Mouse (Mus musculus): ENCODE measurements around the gene Gm44965. TPM values are rescaled to one million over a fixed set of nuclear protein-coding genes. Genes with fewer than 3 reads are reported as not detected.
A peak's percentile ranks its signal among the peaks of the same experiment; 100 is the strongest.

Gene Gm44965
- polyA plus RNA-seq, 1 experiment from 2014 or later = not detected

DNA sequence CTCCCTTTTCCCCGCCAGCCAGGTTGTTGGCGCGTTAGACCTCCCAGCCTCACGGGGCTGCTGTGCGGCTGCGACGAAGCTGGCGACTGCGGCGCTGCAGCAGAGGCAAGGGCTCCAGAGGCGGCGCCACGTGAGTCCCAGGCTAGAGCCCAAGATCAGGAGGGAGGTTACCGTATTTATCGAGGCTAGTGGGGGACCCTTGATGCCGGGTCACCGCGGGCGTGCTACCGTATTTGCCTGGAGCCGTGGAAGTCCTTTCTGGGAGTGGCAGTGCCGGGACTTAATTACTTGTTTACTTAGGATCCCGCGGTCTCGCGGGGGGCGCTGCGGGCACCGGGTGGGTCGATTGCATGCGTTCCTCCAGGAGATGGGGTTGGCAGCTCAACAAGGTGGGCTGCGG is 33.2 kb downstream of the Gm44965 start:
- no peak overlapping the region for H3K27ac ChIP-seq
- H3K27me3 ChIP-seq = peaks cover 23% of the 10 kb centered on the region
- peak overlapping the region; percentile 56 for H3K4me3 ChIP-seq
- H3K9me3 ChIP-seq (replicated peaks) = no peaks in the 10 kb centered on the region
- H3K4me1 ChIP-seq (replicated peaks) = peaks cover 24% of the 10 kb centered on the region
- ATAC-seq (replicated peaks; ENCODE audit: insufficient number of reproducible peaks, insufficient read depth, low FRiP score, low read depth) = 0 out of 2 replicates have a peak, but pooled peaks have one; percentile 24
- WGBS = under 1% methylated on average over 32 of the region's 32 CpGs
- peak overlapping the region; percentile 54 for H3K9ac ChIP-seq
- no peaks in the 10 kb centered on the region for H3K36me3 ChIP-seq
- H3K4me2 ChIP-seq = peak overlapping the region; percentile 93

DNA sequence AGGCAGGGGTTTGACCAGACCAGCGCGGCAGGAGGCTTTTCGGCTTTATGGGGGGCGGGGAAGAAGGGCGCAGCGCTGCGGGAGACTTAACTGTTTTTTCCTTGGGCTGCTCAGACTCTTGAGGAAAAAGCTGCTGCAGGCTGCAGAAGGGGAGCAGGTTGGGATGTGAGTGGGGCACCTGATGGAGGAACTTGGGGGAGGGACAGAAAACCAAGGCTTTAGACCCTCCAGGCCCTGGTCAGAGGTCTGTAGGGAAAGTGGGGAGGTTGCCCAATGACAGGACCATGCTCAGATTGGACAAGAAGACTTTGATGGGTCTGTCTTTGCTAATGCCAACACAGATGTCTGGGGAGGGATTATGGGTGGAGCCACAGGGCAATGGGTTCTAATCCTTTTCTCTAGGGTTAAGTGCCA is 33.8 kb downstream of the Gm44965 start:
- Histone ChIP-seq H3K27ac (no peak overlapping the region), H3K9me3 (replicated peaks) (no peaks in the 10 kb centered on the region), H3K9ac (peak overlapping the region; percentile 54; the same call in 1 of the 2 replicates), H3K27me3 (peaks cover 23% of the 10 kb centered on the region), H3K4me3 (peak overlapping the region; percentile 56), H3K4me1 (replicated peaks) (peaks cover 24% of the 10 kb centered on the region), H3K36me3 (no peaks in the 10 kb centered on the region), H3K4me2 (peak overlapping the region; percentile 93)
- no peak for ATAC-seq (replicated peaks; ENCODE audit: insufficient number of reproducible peaks, insufficient read depth, low FRiP score, low read depth)
- 6% methylated on average over 7 of the region's 7 CpGs for WGBS

DNA sequence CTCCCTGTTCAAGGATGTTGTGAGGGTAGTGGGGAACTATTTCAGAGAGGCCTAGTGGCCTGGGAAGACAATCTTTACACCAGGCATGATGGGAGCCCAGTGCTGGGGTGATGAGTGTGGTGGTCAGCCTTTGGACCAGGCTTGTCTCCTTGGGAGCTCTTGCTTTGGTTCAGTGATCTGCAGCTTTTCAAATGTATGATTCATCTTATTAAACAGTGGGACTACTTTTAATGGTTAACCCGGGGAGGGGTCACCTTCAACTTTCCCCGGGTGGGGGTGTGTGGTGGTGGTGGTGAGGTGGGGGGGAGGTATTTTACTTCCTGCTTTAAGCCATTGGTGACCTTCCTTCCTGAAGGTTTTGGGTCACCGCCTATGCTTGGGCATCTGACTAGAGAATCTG is 34.6 kb downstream of the Gm44965 start:
- Histone ChIP-seq H3K9me3 (replicated peaks) (no peaks in the 10 kb centered on the region), H3K4me1 (replicated peaks) (peaks cover 24% of the 10 kb centered on the region), H3K27me3 (peaks cover 23% of the 10 kb centered on the region), H3K36me3 (no peaks in the 10 kb centered on the region), H3K4me3 (no peak overlapping the region; the same call in 1 of the 2 replicates), H3K27ac (no peak overlapping the region), H3K4me2 (no peak overlapping the region), H3K9ac (no peak overlapping the region)
- ATAC-seq (replicated peaks; ENCODE audit: insufficient number of reproducible peaks, insufficient read depth, low FRiP score, low read depth) = no peak
- WGBS = 75% methylated on average over 3 of the region's 3 CpGs

DNA sequence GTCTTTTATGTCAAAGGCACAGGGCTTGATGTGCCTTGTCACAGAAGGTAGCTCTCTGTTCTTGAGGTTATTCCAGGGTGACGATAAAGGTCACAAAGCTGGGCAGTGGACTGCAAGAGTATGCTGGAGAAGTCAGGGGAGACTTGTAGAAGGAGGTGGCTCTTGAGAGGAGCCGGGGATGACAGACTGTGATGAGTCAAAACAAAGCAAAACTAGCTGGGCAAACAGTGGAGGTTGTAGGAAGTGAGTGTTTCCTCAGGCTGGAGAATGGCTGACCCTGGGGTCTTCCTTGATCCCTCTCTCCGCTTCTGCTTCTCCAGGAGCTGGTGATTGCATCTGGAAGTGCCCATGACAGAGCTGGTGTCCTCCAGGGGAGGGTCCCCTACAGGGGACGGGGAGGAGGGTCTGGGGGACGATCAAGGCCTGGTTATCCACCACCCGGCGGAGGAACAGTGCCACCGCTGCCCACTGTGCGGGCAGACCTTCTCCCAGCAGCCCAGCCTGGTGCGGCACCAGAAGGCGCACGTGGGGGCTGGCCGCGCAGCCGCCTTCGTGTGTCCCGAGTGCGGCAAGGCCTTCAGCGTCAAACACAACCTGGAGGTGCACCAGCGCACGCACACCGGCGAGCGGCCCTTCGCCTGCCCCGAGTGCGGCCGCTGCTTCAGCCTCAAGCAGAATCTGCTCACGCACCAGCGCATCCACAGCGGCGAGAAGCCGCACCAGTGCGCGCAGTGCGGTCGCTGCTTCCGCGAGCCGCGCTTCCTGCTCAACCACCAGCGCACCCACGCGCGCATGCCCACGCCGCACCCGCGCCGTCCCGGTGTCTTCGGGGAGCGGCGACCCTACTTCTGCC is 35.3 kb downstream of the Gm44965 start:
- Histone ChIP-seq H3K27me3 (peaks cover 23% of the 10 kb centered on the region), H3K9me3 (replicated peaks) (no peaks in the 10 kb centered on the region), H3K27ac (no peak overlapping the region), H3K9ac (peak overlapping the region; percentile 43), H3K4me2 (peak overlapping the region; percentile 88), H3K36me3 (no peaks in the 10 kb centered on the region), H3K4me1 (replicated peaks) (peaks cover 24% of the 10 kb centered on the region), H3K4me3 (peak overlapping the region; percentile 46)
- 9% methylated on average over 54 of the region's 54 CpGs for WGBS
- ATAC-seq (replicated peaks; ENCODE audit: insufficient number of reproducible peaks, insufficient read depth, low FRiP score, low read depth) = peak; percentile 14

DNA sequence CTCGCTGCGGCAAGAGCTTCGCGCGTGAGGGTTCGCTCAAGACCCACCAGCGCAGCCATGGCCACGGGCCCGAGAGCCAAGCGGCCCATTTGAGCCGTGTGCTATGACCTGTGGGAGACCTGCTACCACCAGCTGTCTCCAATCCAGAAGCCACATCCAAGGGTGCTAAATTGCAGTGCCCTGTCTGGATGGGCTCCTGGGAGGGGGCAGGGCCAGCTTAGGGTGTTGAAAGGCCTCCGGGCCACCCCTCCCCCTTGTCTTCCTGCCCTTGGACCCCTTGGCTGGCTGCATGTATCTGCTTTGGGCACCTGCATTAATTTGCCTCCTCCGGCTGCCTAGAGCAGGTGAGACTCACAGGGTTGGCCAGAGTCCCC is 35.9 kb downstream of the Gm44965 start:
- Histone ChIP-seq H3K4me1 (replicated peaks) (peaks cover 24% of the 10 kb centered on the region), H3K4me2 (peak overlapping the region; percentile 88), H3K36me3 (no peaks in the 10 kb centered on the region), H3K27me3 (peaks cover 23% of the 10 kb centered on the region), H3K4me3 (peak overlapping the region; percentile 46), H3K27ac (no peak overlapping the region), H3K9ac (peak overlapping the region; percentile 43), H3K9me3 (replicated peaks) (no peaks in the 10 kb centered on the region)
- 21% methylated on average over 13 of the region's 13 CpGs for WGBS
- no peak for ATAC-seq (replicated peaks; ENCODE audit: insufficient number of reproducible peaks, insufficient read depth, low FRiP score, low read depth)

DNA sequence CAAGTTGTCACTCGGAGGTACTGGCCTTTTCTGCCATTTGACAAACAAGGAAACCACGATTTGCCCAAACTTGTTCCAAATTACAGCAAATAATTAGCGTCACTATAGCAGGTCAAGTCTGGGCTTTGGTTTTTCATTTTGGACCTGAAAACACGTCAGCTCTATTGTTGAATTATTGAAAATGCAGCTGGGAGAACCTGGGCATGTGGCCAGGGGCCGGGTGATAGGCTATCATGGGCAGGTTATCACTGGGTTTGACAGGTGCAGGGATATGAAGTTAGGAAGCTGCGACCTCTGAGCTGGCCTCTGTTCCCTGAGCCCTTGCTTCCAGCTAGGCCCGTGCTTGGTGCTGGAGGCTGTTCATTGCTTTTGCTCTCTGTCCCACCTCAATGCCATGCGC is 37.1 kb downstream of the Gm44965 start:
- Histone ChIP-seq H3K36me3 (no peaks in the 10 kb centered on the region), H3K9me3 (replicated peaks) (no peaks in the 10 kb centered on the region), H3K9ac (no peak overlapping the region), H3K4me3 (no peak overlapping the region), H3K27me3 (peaks cover 23% of the 10 kb centered on the region), H3K4me1 (replicated peaks) (peaks cover 24% of the 10 kb centered on the region), H3K27ac (no peak overlapping the region), H3K4me2 (no peak overlapping the region)
- 76% methylated on average over 8 of the region's 8 CpGs for WGBS
- ATAC-seq (replicated peaks; ENCODE audit: insufficient number of reproducible peaks, insufficient read depth, low FRiP score, low read depth) = no peak

DNA sequence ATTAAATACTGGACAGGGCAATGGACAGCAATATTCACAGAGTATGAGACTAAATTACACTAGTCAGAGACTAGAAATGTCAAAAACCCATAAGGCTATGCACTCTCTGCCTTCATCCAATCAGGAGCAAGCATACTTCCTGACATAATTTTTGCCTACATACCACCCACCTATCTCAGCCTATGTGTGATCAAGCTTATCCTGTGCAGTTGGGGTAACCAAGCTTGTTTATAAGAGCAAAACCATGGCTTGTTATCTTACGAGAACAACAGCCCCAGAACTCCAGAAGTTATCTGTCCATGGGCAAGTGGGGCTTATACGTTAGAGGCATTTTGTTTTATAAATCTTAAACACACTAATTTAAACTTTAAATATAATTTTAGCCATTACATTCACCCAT is 41.4 kb downstream of the Gm44965 start:
- Histone ChIP-seq H3K4me2 (no peak overlapping the region), H3K9ac (no peak overlapping the region), H3K4me1 (replicated peaks) (peaks cover 10% of the 10 kb centered on the region), H3K27ac (no peak overlapping the region), H3K27me3 (peaks cover 4% of the 10 kb centered on the region; the same call in 1 of the 2 replicates), H3K36me3 (no peaks in the 10 kb centered on the region), H3K9me3 (replicated peaks) (no peaks in the 10 kb centered on the region), H3K4me3 (no peak overlapping the region)
- WGBS = 77% methylated on average over 2 of the region's 2 CpGs
- no peak for ATAC-seq (replicated peaks; ENCODE audit: insufficient number of reproducible peaks, insufficient read depth, low FRiP score, low read depth)

DNA sequence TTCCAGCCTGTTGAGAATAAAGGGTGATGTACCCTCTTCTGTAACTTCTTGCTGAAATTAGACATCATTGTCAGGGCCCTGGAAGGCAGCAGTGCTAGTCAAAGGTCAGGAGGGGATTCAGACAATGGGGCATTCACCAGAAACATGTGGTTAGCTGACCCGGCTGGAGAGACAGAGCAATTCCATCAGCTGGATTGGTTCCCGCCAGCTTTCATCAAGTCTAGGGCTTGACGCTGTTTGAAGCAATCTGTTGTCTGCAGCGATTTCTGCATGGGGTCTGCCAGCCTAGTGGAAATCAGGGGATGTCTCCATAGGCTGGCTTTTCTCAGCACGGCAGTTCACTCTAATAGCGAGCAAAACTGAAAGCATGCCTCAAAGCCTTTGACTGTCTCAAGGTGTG is 42.8 kb downstream of the Gm44965 start:
- Histone ChIP-seq H3K4me3 (no peak overlapping the region), H3K27me3 (no peaks in the 10 kb centered on the region), H3K9ac (no peak overlapping the region), H3K9me3 (replicated peaks) (no peaks in the 10 kb centered on the region), H3K27ac (no peak overlapping the region), H3K4me1 (replicated peaks) (peaks cover 10% of the 10 kb centered on the region), H3K36me3 (no peaks in the 10 kb centered on the region), H3K4me2 (no peak overlapping the region)
- WGBS = 36% methylated on average over 6 of the region's 6 CpGs
- ATAC-seq (replicated peaks; ENCODE audit: insufficient number of reproducible peaks, insufficient read depth, low FRiP score, low read depth) = no peak

DNA sequence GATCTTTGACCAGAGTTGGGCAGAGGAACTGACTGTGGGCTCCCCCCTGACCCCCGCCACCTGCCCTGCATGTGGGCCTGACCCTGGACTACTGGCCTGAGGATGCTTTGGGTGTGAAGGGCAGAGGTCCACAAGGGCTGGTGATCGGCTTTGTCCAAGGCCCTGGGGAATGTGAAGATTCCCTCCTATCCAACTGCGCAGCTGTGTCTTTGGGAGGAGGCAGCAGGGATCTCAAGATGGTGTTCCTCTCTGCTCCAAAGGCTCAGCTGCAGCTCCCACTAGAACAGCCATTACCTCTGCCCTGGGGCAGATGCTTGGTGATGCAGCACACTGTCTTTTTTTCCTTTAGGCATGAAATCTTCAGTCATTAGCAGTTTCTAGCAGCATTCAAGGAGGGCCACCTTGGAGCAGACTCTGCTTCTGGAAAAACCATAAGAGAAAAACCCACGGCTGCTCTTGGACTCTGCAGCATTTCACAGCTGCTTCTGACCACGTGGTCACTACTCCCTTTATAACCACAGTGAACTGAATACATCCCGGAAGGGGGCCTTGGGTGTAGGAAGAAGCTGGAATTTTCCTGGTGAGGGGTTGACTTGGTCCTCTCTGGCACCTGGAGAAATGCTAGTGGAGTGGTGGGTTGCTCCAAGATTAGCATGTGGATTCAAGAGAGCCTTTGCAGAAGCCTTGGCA is 44.2 kb downstream of the Gm44965 start:
- no peak for ATAC-seq (replicated peaks; ENCODE audit: insufficient number of reproducible peaks, insufficient read depth, low FRiP score, low read depth)
- no peaks in the 10 kb centered on the region for H3K9me3 ChIP-seq (replicated peaks)
- H3K27me3 ChIP-seq = no peaks in the 10 kb centered on the region
- H3K4me3 ChIP-seq = no peak overlapping the region
- H3K36me3 ChIP-seq = no peaks in the 10 kb centered on the region
- 61% methylated on average over 6 of the region's 6 CpGs for WGBS
- no peak overlapping the region for H3K9ac ChIP-seq
- H3K27ac ChIP-seq = no peak overlapping the region
- H3K4me2 ChIP-seq = no peak overlapping the region
- peaks cover 10% of the 10 kb centered on the region for H3K4me1 ChIP-seq (replicated peaks)

DNA sequence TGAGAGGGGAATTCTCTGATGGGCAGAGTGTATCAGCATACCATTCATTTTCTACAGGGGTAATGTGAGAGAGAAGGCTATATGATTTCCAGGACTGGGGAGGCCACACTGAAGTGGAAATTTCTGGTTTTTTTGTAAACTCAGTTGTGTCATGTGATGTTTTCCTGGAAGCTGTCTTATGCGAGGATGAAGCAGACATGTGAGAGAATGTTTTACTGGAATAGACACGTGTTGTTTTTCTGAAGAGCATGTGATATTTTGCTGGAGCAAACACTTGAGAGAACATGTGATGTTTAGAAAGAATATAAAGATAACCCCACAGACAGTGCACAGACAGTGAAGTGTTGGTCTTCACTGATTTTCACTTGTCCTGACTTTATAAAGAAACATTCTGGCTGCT is 44.8 kb downstream of the Gm44965 start:
- Histone ChIP-seq H3K27me3 (no peaks in the 10 kb centered on the region), H3K9ac (no peak overlapping the region), H3K4me1 (replicated peaks) (peaks cover 10% of the 10 kb centered on the region), H3K4me2 (no peak overlapping the region), H3K27ac (no peak overlapping the region), H3K36me3 (no peaks in the 10 kb centered on the region), H3K4me3 (no peak overlapping the region), H3K9me3 (replicated peaks) (no peaks in the 10 kb centered on the region)
- whole genome bisulfite sequencing = 59% methylated on average over 2 of the region's 2 CpGs
- ATAC-seq (replicated peaks; ENCODE audit: insufficient number of reproducible peaks, insufficient read depth, low FRiP score, low read depth) = no peak

DNA sequence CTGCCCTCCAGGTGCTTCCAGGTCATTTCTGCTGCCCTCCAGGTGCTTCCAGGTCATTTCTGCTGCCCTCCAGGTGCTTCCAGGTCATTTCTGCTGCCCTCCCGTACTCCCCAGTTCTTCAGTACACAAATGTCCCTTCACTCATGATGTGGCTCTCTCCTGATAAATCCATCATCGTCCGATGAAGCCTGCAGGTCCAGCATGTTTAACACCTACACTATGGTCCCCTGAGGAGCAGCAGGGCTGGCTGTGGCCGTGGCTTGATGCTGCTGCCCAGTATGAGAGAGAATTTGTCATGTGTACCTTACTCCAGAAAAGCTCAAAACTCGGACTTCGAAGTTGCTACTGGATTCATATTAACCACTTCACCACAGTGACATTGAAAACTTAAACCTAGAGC is 47.6 kb downstream of the Gm44965 start:
- ATAC-seq (replicated peaks; ENCODE audit: insufficient number of reproducible peaks, insufficient read depth, low FRiP score, low read depth) = no peak
- Histone ChIP-seq H3K4me2 (no peak overlapping the region), H3K27me3 (no peaks in the 10 kb centered on the region), H3K4me3 (no peak overlapping the region), H3K9ac (no peak overlapping the region), H3K27ac (no peak overlapping the region), H3K4me1 (replicated peaks) (peaks cover 12% of the 10 kb centered on the region), H3K9me3 (replicated peaks) (no peaks in the 10 kb centered on the region), H3K36me3 (no peaks in the 10 kb centered on the region)
- WGBS = 64% methylated on average over 6 of the region's 6 CpGs

All from heart, embryonic 15.5 days (tissue).